Mouse (Mus musculus) intestine, embryonic 16.5 days (tissue): Measurements from ENCODE around the gene Raph1. TPM values are rescaled to one million over a fixed set of nuclear protein-coding genes. Genes with fewer than 3 reads are reported as not detected.
"Not testable (repeated sequence)": the region's sequence is repeated elsewhere in the genome, so short reads cannot be mapped to it uniquely, and the experiment has no call there.

Source experiments
- ATAC-seq: fragments of 200-750 bp; cut with Nextera tagmentation; 2 replicates; pipeline ENCODE4 v1.8.0; 2017; ENCODE audit warnings: moderate TSS enrichment, moderate library complexity
- H3K27ac ChIP-seq: fragments of 300-500 bp; sonication (generic); 2 replicates; pipeline ENCODE4 v1.5.1; 2014; ENCODE audit warnings: mild to moderate bottlenecking, low read length
- H3K27me3 ChIP-seq: fragments of 300-500 bp; sonication (generic); replicated peaks from 2 replicates; pipeline ENCODE4 v1.6.1; 2014; ENCODE audit warnings: low read length, control low read depth, mixed read lengths; ENCODE audit not compliant: control insufficient read depth, insufficient read depth
- H3K36me3 ChIP-seq: fragments of 300-500 bp; sonication (generic); 2 replicates; pipeline ENCODE4 v1.6.1; 2014; ENCODE audit warnings: low read length, control low read depth; ENCODE audit not compliant: control insufficient read depth, insufficient read depth
- H3K4me1 ChIP-seq: fragments of 300-500 bp; sonication (generic); 2 replicates; pipeline ENCODE4 v1.6.1; 2014; ENCODE audit warnings: low read length, control low read depth, mixed read lengths; ENCODE audit not compliant: control insufficient read depth, insufficient read depth
- H3K4me2 ChIP-seq: fragments of 300-500 bp; sonication (generic); 2 replicates; pipeline ENCODE4 v1.6.1; 2014; ENCODE audit warnings: low read depth, low read length, control low read depth
- H3K4me3 ChIP-seq: fragments of 300-500 bp; sonication (generic); 2 replicates; pipeline ENCODE4 v1.5.1; 2014; ENCODE audit warnings: mild to moderate bottlenecking, low read length
- H3K9ac ChIP-seq: fragments of 300-500 bp; sonication (generic); 2 replicates; pipeline ENCODE4 v1.6.1; 2014; ENCODE audit warnings: low read depth, low read length
- H3K9me3 ChIP-seq: fragments of 300-500 bp; sonication (generic); 2 replicates; pipeline ENCODE4 v1.6.1; 2016; ENCODE audit warnings: low read length, control low read depth; ENCODE audit not compliant: control insufficient read depth
- WGBS: fragments of 180-500 bp; shearing (Covaris S2); extraction: QIAGEN DNeasy Blood & Tissue Kit; methylation state at CpG from one replicate; pipeline ENCODE4 v1.1.7; 2014; 5-methylcytosine and 5-hydroxymethylcytosine counted together
- microRNA-seq: library from miRNA; unstranded; fragments of <30 nt; microRNA quantifications from one replicate; pipeline ENCODE4, GENCODE M21; 2016
- polyA plus RNA-seq: library from polyadenylated mRNA; unstranded; fragments of >200 nt; fragmentation: Nextera tagmentation; extraction: Ambion mirVana; gene quantifications from 2 replicates; pipeline ENCODE4 v1.2.1, GENCODE M21; 2015

The Raph1 gene
- polyA plus RNA-seq, 1 experiment from 2014 or later, result 20.2 TPM

DNA sequence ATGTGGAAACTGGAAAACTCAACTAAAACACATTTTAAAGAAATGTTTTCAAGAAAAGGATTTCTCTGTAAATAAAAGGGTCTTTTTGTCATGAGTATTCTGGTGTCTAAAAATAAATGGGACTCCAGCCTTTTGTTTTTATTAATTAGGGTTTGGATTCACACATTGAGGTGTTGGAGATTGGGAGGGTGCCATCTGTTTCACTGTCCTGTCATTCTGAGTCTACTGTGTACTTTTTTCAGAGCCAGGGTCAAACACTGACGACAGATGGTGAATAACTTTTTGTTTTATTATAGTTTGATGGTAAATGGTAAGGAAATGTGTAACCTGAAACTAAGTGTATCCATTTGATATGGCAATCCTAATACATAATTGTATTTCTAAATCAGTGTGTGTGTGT, 85.3 kb downstream of the Raph1 start:
- no peak overlapping the region for H3K4me3 ChIP-seq
- no peak overlapping the region for H3K9ac ChIP-seq
- 42% methylated on average over 1 of the region's 1 CpGs for WGBS
- no peak for ATAC-seq
- H3K36me3 ChIP-seq, result no peaks in the 10 kb centered on the region
- no peaks in the 10 kb centered on the region for H3K9me3 ChIP-seq
- H3K4me2 ChIP-seq, result no peak overlapping the region
- no peaks in the 10 kb centered on the region for H3K27me3 ChIP-seq
- H3K27ac ChIP-seq, result no peak overlapping the region
- H3K4me1 ChIP-seq, result no peaks in the 10 kb centered on the region

- 89% methylated on average over 7 of the region's 7 CpGs for WGBS
Observed at GRCm38 (mm10) chr1:60470541-60470940, 96.4 kb downstream of the Raph1 start.

DNA sequence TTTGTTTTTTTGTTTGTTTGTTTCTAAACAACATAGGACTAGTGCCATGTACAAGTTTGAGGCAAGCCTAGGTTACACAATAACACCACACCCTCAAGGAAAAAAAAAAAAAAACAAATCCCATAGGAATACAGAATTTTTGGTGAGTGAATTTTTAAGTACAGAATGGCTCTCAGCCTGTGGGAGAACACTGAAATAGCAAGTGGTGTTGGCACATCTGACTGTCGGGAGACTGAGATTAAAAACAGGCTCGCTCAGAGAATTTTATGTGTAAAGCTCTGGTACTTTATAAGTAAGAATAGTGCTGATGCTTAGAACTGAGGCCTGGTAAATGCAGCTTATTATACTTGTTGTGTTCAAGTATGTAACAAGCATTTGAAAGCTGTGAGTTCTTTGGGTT, 97.4 kb downstream of the Raph1 start:
- Histone ChIP-seq H3K9ac (no peak overlapping the region), H3K27ac (no peak overlapping the region), H3K4me3 (no peak overlapping the region), H3K27me3 (no peaks in the 10 kb centered on the region), H3K9me3 (no peaks in the 10 kb centered on the region), H3K36me3 (no peaks in the 10 kb centered on the region), H3K4me1 (no peaks in the 10 kb centered on the region), H3K4me2 (no peak overlapping the region)
- 86% methylated on average over 2 of the region's 2 CpGs for WGBS
- no peak for ATAC-seq

More at GRCm38 (mm10) chr1:60470541-60470940, 96.4 kb downstream of the Raph1 start:
- no peaks in the 10 kb centered on the region for H3K36me3 ChIP-seq
- no peak overlapping the region for H3K9ac ChIP-seq
- no peak overlapping the region for H3K4me2 ChIP-seq
- no peaks in the 10 kb centered on the region for H3K27me3 ChIP-seq
- no peak overlapping the region for H3K4me3 ChIP-seq
- ATAC-seq, result no peak
- H3K9me3 ChIP-seq, result no peaks in the 10 kb centered on the region
- H3K27ac ChIP-seq, result no peak overlapping the region
- H3K4me1 ChIP-seq, result no peaks in the 10 kb centered on the region

GRCm38 (mm10) chr1:60460623-60461022, 106.3 kb downstream of the Raph1 start:
- H3K9ac ChIP-seq, result no peak overlapping the region
- no peak overlapping the region for H3K4me2 ChIP-seq
- no peaks in the 10 kb centered on the region for H3K4me1 ChIP-seq
- 85% methylated on average over 1 of the region's 1 CpGs for WGBS
- H3K9me3 ChIP-seq, result no peaks in the 10 kb centered on the region
- no peak for ATAC-seq
- H3K27ac ChIP-seq, result no peak overlapping the region
- no peaks in the 10 kb centered on the region for H3K27me3 ChIP-seq
- H3K4me3 ChIP-seq, result no peak overlapping the region
- no peaks in the 10 kb centered on the region for H3K36me3 ChIP-seq

- H3K36me3 ChIP-seq, result peaks cover 4% of the 10 kb centered on the region
- no peak overlapping the region for H3K27ac ChIP-seq
- 35% methylated on average over 1 of the region's 1 CpGs for WGBS
- H3K27me3 ChIP-seq, result no peaks in the 10 kb centered on the region
- no peak for ATAC-seq
- no peak overlapping the region for H3K4me3 ChIP-seq
- no peak overlapping the region for H3K4me2 ChIP-seq
- no peak overlapping the region for H3K9ac ChIP-seq
- H3K9me3 ChIP-seq, result no peaks in the 10 kb centered on the region
- no peaks in the 10 kb centered on the region for H3K4me1 ChIP-seq
Observed at GRCm38 (mm10) chr1:60449896-60450295, 117.0 kb downstream of the Raph1 start.

- no peak overlapping the region for H3K9ac ChIP-seq
- H3K36me3 ChIP-seq, result peaks cover 4% of the 10 kb centered on the region
- no peak overlapping the region for H3K4me2 ChIP-seq
- H3K9me3 ChIP-seq, result no peaks in the 10 kb centered on the region
- H3K4me3 ChIP-seq, result no peak overlapping the region
- H3K4me1 ChIP-seq, result no peaks in the 10 kb centered on the region
- H3K27me3 ChIP-seq, result no peaks in the 10 kb centered on the region
- H3K27ac ChIP-seq, result no peak overlapping the region
- ATAC-seq, result no peak
- 79% methylated on average over 12 of the region's 12 CpGs for WGBS
Observed at GRCm38 (mm10) chr1:60447067-60447466, 119.8 kb downstream of the Raph1 start.

DNA sequence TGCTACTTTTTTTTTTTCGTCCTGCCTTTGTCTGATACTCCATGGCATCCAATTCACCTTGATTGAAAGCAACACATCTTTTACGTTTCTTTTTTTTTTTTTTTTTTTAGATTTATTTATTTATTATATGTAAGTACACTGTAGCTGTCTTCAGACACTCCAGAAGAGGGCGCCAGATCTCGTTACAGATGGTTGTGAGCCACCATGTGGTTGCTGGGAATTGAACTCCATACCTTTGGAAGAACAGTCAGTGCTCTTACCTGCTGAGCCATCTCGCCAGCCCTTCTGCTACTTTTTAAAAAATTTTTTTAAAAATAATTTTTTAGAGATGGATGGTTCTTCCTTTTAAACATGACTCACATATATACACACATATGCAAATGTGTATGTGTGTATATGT, 125.5 kb downstream of the Raph1 start:
- WGBS, result 84% methylated on average over 5 of the region's 5 CpGs
- H3K4me2 ChIP-seq, H3K27me3 ChIP-seq, ATAC-seq, H3K27ac ChIP-seq, H3K4me1 ChIP-seq, H3K4me3 ChIP-seq, H3K9ac ChIP-seq, H3K36me3 ChIP-seq, H3K9me3 ChIP-seq: not testable (repeated sequence)

- ATAC-seq, result no peak
- Histone ChIP-seq H3K4me3 (no peak overlapping the region), H3K36me3 (no peaks in the 10 kb centered on the region), H3K27ac (no peak overlapping the region), H3K27me3 (no peaks in the 10 kb centered on the region), H3K9ac (no peak overlapping the region), H3K4me2 (no peak overlapping the region), H3K4me1 (no peaks in the 10 kb centered on the region), H3K9me3 (no peaks in the 10 kb centered on the region)
- 10% methylated on average over 1 of the region's 1 CpGs for WGBS
Observed at GRCm38 (mm10) chr1:60432497-60432896, 134.4 kb downstream of the Raph1 start.

Small RNA genes lying within 50 kb of the gene (microRNA-seq; reads per million reads assigned to microRNA genes)
- gene Gm23762, result not detected

Other genes starting within 250 kb of the Raph1 start
- gene Cyp20a1, start 223.8 kb downstream of the Raph1 start, polyA plus RNA-seq, result 16.2 and 18.6 TPM in 2 replicates
- 10.5 and 10.7 TPM in 2 replicates for gene Abi2, start 157.5 kb downstream of the Raph1 start, polyA plus RNA-seq
- 0.07 and 0.33 TPM in 2 replicates for gene Cd28, start 149.7 kb upstream of the Raph1 start, polyA plus RNA-seq